Mouse (Mus musculus): ENCODE measurements around the gene 2900026A02Rik. TPM values are rescaled to one million over a fixed set of nuclear protein-coding genes. Genes with fewer than 3 reads are reported as not detected.

2900026A02Rik gene
- total RNA-seq (2015; ENCODE audit: low replicate concordance): 1.8 and 2.1 TPM in 2 replicates
- total RNA-seq (2017; ENCODE audit: low replicate concordance): 0.13 TPM in 1 of 2 replicates, not detected in the other

DNA sequence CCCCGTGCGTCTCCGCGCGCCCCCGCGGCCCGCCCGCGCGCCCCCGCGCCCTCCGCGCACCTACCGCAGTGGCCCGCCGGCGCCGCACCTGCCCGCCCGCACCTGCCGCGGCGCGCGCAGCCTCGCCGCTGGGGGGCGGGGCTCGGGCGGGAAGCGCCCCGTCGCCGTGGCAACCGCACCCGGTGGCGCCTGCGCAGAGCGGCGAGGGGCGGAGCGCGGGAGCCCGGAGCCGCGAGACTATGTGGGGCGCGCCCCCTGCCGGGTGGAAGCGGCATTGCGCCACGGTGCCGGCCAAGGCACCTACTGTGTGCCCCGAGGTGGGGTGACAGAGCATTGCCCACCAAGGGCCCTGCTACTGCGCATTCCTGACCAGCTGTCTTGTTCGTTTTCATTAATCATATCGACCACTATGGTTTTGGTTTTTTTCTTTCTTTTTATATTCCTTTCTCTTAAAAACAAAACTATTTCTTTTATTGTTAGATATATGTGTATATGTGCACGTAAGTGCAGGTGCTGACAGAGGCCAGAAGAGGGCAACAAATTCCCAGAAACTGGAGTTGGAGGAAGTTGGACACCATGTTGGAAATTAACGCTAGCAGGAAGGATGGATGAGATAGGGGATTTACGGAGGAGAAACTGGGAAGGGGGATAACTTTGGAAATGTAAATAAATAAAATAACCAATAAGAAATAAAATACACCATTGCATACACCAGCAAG is at the start of gene 2900026A02Rik:
2900026A02Rik (minus strand) TSS at position 90 of the 719 bp plus-strand sequence.
- no peak for ATAC-seq (replicated peaks; ENCODE audit: low FRiP score, poor library complexity, severe bottlenecking)

DNA sequence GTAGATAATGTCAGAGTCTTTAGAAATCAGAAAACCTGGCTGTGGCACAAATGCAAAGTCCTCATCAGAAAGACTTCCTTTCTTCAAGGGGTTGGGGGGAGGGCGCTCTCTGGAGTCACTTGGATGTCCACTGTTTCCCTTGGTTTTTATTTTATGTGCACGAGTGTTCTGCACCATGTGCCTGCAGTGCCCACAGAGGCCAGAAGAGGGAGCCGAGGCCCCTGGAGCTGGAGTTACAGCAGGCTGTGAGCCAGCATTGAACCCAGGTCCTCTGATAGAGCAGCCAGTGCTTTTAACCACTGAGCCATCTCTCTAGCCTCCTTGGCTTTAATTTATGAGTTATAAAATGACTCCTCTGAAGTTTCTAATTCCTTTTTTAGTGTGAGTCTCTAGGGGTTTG is 49.0 kb upstream of the 2900026A02Rik start:
- ATAC-seq (replicated peaks; ENCODE audit: low FRiP score, poor library complexity, severe bottlenecking): no peak

DNA sequence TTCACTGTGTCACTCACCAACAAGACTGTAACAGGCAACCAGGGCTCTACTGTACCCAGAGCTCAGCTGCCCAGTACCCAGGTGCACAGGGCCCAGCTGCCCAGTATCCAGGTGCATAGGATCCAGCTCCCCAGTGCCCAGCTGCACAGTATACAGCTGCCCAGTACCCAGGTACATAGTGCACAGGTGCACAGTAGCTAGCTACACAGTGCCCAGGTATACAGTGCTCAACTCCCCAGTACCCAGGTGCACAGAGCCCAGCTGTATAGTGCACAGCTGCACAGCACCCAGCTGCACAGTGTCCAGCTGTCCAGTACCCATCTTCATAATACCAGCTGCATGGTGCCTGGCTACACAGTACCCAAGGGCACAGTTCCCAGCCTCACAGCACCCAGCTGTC is 47.2 kb upstream of the 2900026A02Rik start:
- no peak for ATAC-seq (replicated peaks; ENCODE audit: low FRiP score, poor library complexity, severe bottlenecking)

DNA sequence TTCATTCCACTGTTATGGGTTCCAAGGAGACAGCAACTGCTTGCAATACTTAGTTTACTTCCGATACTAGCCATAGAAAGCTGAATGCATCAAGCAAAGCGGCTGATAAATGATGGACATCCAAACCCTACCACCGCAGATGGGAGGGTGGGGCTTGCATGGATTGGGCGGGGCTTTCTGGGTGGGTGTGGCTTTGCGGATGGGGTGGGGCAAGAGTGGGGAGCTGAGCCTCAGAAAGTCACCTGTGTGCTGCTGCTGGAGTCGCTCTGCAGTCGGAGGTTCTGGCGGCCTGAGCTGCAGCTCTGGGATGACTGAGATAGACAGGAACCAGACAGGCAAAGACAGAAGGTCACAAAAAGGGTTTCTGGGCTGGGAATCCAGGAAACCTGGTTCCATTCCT is 44.6 kb upstream of the 2900026A02Rik start:
- no peak for ATAC-seq (replicated peaks; ENCODE audit: low FRiP score, poor library complexity, severe bottlenecking)

DNA sequence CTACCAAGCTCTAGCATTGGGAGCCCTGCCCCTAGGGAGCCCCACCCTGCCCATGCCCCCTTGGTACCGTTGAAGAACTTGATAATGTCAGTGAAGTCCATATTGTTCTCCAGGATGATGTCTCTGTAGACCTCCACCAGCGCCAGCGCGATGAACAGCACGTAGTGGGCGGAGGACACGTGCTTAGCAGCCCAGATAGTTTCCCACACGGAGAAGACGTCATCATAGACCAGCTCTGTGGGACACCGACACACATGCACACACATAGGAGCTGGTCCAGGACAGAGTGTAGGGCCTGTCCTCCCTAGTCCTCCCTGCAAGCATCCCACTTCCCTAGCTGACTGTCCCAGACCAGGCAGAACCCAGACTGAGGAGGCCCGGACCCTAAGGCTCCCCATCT is 29.8 kb upstream of the 2900026A02Rik start:
- no peak for ATAC-seq (replicated peaks; ENCODE audit: low FRiP score, poor library complexity, severe bottlenecking)

DNA sequence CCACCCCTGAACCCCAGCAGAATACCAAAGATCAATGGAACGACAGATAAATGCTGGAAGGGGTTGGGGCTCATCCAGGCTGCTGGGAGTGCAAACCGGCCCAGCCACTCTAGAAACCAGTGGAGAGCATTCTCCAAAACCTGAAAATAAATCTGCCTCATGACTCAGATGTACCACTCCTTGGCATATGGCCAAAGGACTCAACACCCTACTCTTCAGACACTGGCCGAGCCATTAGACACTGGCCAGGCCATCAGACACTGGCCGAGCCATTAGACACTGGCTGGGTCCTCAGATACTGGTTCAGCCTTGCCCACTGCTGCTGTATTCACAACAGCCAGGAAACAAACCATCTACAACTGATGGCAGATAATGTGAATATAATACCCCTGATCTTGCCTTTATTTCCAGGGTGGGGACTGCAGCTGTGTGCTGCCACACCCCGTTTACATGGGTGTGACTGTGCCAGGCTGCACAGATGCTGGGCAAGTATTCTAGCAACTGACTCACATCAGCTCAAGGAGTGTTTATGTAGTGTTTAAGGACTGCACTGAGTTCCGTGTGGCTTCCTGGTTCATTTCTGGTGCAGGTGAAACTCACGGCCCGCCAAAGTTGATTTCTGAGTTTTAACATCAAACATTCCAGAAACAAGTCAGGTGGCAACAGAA is 28.4 kb upstream of the 2900026A02Rik start:
- no peak for ATAC-seq (replicated peaks; ENCODE audit: low FRiP score, poor library complexity, severe bottlenecking)

DNA sequence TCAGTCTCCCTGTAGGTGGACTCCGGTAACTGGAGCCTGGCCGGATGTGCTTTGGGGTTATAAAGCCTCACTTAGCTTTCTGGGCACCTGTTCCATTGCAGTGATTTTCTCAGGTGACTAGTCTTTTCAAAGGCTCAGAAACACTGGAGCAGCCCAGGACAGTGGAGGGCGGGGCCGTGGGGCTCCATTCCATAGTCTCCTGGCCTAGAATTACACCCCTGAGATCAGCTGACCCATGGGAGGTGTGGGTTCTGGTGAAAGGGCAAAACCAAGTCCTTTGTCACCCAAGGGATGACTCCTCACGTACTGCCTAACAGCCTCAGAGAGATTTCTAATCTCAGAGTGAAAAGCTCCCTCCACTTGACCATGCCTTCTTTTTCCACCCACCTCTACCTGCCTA is 9.2 kb upstream of the 2900026A02Rik start:
- ATAC-seq (replicated peaks; ENCODE audit: low FRiP score, poor library complexity, severe bottlenecking): no peak

DNA sequence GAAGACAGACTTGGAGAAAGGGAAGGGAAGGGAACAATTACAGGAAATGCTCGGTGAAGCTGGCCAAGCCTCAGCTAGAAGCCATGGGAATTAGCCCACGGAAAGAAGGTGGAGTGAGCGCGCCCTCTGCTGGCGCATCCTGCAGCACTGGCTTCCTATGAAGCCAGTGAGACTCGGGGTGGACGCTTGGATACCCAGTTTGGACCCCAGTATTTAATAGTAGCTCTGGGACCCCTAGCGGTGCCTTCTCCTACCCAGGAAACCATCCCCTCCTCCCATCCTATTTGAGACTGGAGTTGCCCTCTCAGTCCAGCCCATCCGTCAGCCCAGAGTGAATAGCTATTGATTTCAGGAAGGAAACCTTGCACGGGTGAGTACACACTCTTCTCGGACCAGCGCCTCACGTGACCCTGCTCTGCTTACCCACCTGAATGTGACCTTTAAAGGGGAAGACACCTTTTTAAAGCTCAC is 5.6 kb upstream of the 2900026A02Rik start, which contains the start of gene Tmem211:
Tmem211 (plus strand) TSS at position 278 of the 471 bp plus-strand sequence.
- ATAC-seq (replicated peaks; ENCODE audit: low FRiP score, poor library complexity, severe bottlenecking): no peak

DNA sequence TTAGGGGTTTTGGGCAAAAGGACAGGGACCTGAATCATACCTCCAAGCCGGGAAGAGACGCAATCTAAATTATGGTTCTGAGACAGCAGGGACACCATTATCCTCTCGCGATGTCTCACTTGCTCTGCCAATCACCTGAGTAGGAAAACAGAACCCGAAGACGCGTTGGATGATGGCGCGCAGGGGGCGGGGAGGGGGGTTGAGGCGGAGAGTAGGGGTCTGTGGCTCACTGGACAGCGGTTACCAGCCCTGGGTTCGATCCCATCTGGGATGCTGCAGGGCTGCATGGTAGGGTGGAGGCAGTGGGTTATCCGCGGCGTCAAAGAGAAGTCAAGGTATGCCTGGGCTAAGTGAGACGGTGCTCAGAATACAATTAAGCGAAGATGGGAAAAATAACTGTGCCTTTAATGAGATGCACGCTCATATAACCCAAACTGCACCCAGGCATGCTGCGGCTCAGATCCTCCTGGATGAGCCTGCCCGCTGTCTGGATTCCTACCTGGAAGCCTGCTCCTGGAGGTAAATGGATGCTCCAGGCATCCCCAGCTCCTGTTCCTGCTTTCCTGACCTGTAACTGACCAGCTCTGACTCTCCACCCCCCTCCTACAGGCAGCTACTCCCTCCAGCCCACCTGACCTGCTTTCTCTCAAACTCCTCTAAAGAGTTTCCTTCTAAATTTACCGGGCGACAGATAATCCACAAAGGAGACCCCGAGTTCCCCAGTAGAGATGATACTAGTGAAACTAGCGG is 4.8 kb upstream of the 2900026A02Rik start:
- ATAC-seq (replicated peaks; ENCODE audit: low FRiP score, poor library complexity, severe bottlenecking): no peak

DNA sequence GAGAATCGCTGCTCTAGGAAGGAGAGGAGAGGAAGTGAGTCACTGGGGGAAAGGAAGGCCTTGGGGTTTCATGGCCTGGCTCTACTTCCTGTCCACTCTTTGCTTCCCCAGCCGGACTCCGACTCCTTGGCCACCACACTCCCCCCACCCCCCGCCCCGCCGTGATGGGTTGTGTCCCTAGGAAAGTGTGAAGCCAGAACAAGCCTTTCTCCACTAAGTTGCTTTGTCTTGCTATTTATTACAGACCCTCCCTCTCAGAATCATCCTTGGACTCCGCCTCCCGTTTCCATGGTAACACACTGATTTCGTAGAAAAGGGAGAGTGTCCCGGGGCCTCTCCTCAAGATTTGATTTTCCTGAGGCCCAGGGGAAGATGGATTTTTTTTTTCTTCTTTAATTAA is 4.2 kb upstream of the 2900026A02Rik start:
- no peak for ATAC-seq (replicated peaks; ENCODE audit: low FRiP score, poor library complexity, severe bottlenecking)

DNA sequence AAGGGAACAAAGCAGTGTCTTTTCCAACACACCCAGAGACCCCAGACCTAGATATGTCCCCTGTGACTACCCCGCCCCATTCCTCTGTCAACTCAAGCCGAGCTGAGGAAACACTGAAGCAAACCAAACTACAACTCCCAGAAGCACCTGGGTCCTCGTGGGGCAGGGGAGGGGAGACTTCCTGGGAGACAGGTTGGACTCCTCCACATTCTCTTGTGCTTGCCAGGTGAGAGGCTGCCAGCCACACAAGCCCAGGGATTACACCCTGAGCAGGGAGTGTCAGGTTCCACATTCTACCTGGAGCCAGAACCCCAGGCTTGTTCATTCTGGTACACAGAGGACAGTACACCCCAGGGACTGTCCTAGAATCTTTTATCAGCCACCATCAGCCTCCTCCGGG is 2.9 kb upstream of the 2900026A02Rik start:
- no peak for ATAC-seq (replicated peaks; ENCODE audit: low FRiP score, poor library complexity, severe bottlenecking)

DNA sequence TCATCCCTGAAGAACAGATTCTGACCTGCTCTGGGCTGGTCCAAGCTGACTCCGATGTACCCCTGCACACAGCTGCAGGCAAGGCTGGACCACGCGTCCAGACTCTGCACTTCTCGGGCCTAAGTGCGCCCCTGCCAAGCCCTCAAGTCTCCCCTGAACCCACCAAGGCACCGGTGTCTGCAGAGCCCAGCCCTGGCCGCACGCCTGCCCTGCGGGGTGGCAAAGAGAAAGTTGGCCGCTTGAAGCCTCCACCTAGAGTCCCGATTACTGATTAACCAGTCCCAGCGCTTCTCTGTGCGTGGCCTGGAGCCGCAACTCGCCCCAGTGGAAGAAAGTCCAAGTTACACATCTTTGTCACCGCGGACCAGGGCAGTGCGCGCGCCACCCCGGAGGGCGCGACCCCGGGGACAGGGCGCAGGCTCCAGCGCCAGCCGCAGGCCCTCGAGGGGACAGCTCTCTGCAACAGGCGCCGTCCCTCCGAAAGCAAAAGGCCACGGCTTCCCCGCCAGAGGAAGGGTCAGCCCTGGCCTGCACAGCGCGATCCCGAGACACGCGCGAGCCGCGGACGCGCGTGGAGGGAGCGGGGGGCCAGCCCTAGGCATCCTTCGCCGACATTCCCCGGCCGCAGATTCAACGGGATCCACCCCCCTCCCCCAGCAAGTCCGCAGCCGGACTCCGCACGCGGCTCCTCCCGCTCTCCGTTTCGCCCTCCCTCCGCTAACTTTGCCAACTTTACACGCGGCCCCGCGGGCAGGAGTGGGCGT is 471 bp downstream of the 2900026A02Rik start:
- no peak for ATAC-seq (replicated peaks; ENCODE audit: low FRiP score, poor library complexity, severe bottlenecking)

DNA sequence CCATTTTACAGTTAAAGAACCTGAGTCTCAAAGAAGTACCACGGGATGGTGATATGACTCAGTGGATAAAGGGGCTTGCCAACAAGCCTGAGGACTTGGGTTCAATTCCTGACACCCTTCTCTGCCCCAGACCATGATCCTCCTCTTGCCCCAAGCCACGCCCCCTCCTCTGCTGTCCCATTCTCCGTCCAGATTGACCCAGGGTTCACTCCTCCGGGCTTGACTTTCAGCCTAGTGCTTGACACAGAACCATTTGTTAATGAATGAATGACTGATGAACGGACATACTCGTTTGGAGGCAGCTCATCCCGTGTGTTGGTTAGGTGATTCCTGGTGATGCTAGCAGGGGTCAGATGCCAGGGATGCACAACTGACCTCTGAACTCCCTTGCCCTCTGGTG is 1.2 kb downstream of the 2900026A02Rik start:
- no peak for ATAC-seq (replicated peaks; ENCODE audit: low FRiP score, poor library complexity, severe bottlenecking)

DNA sequence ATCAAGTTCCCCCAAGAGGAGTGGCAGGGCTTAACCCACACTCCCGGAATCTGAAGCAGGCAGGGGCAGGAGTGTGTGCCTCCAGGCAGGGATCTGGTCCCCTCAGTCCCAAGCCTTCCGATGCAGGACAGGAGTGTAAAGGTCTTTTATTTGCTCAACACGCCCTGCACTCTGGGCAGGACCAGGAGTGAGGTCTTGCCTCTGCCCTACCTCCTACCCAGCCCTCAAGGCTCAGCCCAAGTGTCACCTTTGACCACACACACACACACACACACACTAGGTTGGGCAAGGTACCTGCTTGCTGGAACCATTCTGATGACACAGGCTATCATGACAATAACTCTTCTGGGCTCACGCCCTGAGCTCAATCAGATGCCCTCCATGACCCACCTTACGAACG is 1.6 kb downstream of the 2900026A02Rik start:
- no peak for ATAC-seq (replicated peaks; ENCODE audit: low FRiP score, poor library complexity, severe bottlenecking)

DNA sequence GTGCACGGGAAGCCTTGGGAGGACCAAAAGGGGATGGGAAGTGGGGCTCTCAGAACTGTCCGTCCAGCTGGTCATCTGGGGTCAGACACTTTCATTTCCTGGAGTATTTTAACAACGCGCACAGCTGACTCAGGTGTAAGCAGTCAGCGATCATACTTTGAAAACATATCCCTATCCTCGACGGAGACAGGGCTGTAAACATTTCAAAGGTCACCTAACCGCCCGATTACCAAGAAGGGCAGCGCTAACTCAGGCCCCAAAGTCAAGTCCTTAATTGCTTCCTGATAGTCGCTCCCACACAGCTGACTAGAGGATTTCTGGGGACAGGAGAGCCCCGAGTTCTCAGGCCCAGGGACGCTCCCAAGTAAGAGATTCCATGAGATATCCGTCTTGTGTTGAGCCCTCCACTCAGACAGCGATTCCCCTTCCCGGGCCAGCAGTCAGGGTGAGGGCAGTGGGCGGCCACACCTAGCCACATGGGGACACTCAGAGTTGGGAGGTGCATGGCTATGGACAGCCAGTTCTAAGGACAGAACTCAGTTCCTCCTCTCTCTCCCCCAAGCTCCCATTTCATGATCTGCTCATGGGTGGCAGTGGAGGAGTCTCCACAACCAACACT is 2.3 kb downstream of the 2900026A02Rik start:
- ATAC-seq (replicated peaks; ENCODE audit: low FRiP score, poor library complexity, severe bottlenecking): no peak

DNA sequence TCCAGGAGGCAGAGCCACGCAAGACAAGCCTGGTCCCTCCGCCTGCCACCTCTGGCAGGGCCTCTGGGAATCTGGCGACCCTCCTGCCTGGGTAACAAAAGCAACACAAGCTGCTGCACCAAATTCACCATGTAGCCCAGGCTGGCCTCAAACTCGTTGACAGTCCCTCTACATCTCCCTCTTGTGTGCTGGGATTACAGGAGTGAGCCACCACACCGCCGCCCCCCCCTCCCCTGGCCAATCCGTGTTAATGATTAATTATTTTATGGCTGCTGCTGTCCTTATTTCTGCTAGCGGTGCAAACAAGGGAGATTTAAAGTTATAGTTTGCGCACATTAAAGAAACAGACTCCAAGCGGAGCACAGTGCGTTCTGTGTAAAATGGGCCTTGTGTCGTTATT is 4.0 kb downstream of the 2900026A02Rik start:
- ATAC-seq (replicated peaks; ENCODE audit: low FRiP score, poor library complexity, severe bottlenecking): no peak

DNA sequence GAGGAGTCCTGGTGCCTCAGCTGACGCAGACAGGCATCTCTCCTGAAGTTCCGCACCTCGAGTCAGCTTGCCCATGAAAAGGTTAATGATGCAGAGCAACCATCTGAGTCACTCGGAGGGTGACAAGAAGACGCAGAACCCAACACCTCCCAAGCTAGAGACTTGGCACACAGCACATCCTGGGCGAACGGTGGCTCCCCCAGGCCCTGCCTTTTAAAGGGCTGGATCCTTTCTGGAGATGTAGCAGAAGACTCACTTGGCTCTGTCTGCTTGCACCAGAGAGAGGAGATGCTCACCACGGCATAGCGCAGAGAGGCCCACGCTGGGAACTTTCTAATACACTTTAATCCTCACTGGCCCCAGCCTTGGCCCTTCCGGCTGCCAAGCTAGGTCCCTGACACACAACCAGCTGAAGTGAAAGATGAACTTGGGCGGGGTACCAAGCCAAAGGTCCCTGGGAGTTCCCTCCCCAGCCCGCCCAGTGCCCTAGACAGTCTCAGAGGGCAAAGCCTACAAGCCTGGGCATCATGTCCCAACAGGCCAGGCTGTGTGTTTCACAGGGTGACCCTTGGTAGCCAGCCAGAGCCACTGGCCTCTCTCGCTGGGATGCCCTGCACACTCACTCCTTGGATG is 4.6 kb downstream of the 2900026A02Rik start:
- no peak for ATAC-seq (replicated peaks; ENCODE audit: low FRiP score, poor library complexity, severe bottlenecking)

DNA sequence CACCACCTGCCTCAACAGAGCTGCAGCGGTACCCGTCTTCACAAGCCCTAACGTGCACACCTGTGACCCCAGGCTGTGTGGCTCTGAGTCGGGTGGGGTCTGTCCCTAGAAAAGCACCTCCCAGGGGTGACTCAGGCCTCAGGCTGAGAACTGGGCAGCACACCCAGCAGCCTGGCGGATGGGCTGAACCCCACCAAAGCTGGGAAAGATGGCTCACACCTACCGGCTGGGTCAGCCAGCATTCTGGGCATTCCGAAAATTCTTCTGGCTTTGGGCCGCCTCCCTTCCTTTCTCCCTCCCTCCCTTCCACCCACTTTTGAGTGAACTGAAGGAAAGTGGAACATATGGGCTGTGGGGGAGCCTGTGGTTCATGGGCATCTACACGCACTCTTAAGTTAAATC is 5.4 kb downstream of the 2900026A02Rik start:
- ATAC-seq (replicated peaks; ENCODE audit: low FRiP score, poor library complexity, severe bottlenecking): no peak

DNA sequence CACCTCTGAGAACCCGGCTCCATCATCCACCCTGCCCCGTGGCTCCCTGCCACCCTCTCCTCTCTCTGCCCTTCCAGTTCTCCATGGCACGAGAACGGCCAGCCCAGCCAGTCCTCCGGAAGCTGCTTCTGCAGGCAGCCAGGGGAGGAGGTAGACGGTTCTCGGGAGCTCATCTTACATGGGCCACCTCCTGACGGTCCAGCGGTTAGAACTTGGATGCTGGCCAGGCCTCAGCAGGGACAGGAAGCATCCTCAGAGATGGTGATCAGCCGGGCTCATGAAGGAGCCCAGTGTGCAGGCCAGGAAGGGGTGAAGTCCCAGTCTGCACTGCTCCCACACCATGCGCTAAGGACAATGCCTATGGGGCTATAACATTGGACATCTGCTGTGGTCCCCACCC is 6.6 kb downstream of the 2900026A02Rik start:
- no peak for ATAC-seq (replicated peaks; ENCODE audit: low FRiP score, poor library complexity, severe bottlenecking)
